Mouse (Mus musculus): ENCODE data around the gene Tmem163.

- TF ChIP-seq CTCF (IDR thresholded peaks at IDR 0.05; ENCODE audit: extremely low read depth, insufficient read depth, insufficient read length, insufficient replicate concordance) (no peak), POLR2A (IDR thresholded peaks at IDR 0.05; ENCODE audit: low read depth, low read length) (no peak)
Observed at GRCm38 (mm10) chr1:127508921-127509320, 170.4 kb downstream of the Tmem163 start.
